Mouse (Mus musculus): Measurements from ENCODE around the gene Asic2.

GRCm38 (mm10) chr11:81461748-81462147 is 506.5 kb downstream of the Asic2 start:
- no peak for TF ChIP-seq TAL1 (IDR thresholded peaks at IDR 0.05; ENCODE audit: low read length)
- no peak for TF ChIP-seq GATA1 (IDR thresholded peaks at IDR 0.05; ENCODE audit: low read length)
